Mouse (Mus musculus) embryonic facial prominence, embryonic 10.5 days (tissue): ENCODE data around the gene Cpvl. TPM values are rescaled to one million over a fixed set of nuclear protein-coding genes. Genes with fewer than 3 reads are reported as not detected.

ENCODE experiments used
- DNase-seq: peaks from one replicate; pipeline ENCODE4 v3.0.0-alpha.2; 2017; ENCODE audit warnings: low spot score
- H3K27ac ChIP-seq: fragments of 300-500 bp; sonication (generic); replicated peaks from 2 replicates; pipeline ENCODE4 v1.5.1; 2016; ENCODE audit warnings: mild to moderate bottlenecking
- H3K27me3 ChIP-seq: fragments of 300-500 bp; sonication (generic); replicated peaks from 2 replicates; pipeline ENCODE4 v1.6.1; 2016; ENCODE audit warnings: low read depth, mild to moderate bottlenecking; ENCODE audit not compliant: poor library complexity, severe bottlenecking
- H3K36me3 ChIP-seq: fragments of 300-500 bp; sonication (generic); replicated peaks from 2 replicates; pipeline ENCODE4 v1.6.1; 2016; ENCODE audit warnings: mild to moderate bottlenecking, moderate library complexity
- H3K4me1 ChIP-seq: fragments of 300-500 bp; sonication (generic); 2 replicates; pipeline ENCODE4 v1.6.1; 2016
- H3K4me3 ChIP-seq: fragments of 300-500 bp; sonication (generic); 2 replicates; pipeline ENCODE4 v1.5.1; 2016; ENCODE audit warnings: mild to moderate bottlenecking, moderate library complexity
- H3K9me3 ChIP-seq: fragments of 300-500 bp; sonication (generic); 2 replicates; pipeline ENCODE4 v1.6.1; 2016; ENCODE audit warnings: mild to moderate bottlenecking
- WGBS: fragments of 180-500 bp; shearing (Covaris S2); methylation state at CpG from one replicate; pipeline ENCODE4 v1.1.7; 2016; 5-methylcytosine and 5-hydroxymethylcytosine counted together
- polyA plus RNA-seq: library from polyadenylated mRNA; unstranded; fragments of >200 nt; fragmentation: Nextera tagmentation; extraction: Ambion mirVana; gene quantifications from 2 replicates; pipeline ENCODE4 v1.2.1, GENCODE M21; 2016

The Cpvl gene
- polyA plus RNA-seq, 1 experiment from 2014 or later = 0.22 TPM

GRCm38 (mm10) chr6:53897872-53898464 is 80.5 kb downstream of the Cpvl start:
- Histone ChIP-seq H3K9me3 (no peaks in the 10 kb centered on the region), H3K36me3 (no peaks in the 10 kb centered on the region), H3K27ac (peak overlapping the region; percentile 72), H3K27me3 (no peaks in the 10 kb centered on the region), H3K4me3 (no peak overlapping the region), H3K4me1 (peaks cover 43% of the 10 kb centered on the region)
- WGBS = 49% methylated on average over 7 of the region's 7 CpGs
- DNase-seq = peak; percentile 39

DNA sequence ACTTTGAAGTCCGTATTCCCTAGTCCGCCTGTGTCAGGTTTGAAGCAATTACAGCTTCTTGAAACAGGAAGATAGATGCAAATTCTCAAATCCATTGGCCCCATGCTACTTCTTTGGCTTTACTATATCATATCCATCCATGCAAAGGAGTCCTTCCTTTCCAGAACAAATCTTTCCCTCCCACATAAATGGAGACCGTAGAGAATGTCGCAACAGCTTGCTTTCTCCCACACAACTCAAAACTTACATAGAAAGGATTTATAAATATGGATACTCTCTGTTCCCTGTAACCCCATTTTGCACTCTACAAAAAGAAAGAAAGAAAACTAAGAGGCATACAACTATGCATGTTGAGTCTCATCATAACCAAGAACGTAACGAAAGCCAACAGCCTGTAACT is 81.3 kb downstream of the Cpvl start:
- H3K36me3 ChIP-seq = no peaks in the 10 kb centered on the region
- no peak for DNase-seq
- no peaks in the 10 kb centered on the region for H3K9me3 ChIP-seq
- no peak overlapping the region for H3K4me3 ChIP-seq
- H3K27me3 ChIP-seq = no peaks in the 10 kb centered on the region
- peaks cover 42% of the 10 kb centered on the region for H3K4me1 ChIP-seq
- H3K27ac ChIP-seq = peak overlapping the region; percentile 72; the same call in 1 of the 2 replicates
- 96% methylated on average over 6 of the region's 6 CpGs for WGBS

DNA sequence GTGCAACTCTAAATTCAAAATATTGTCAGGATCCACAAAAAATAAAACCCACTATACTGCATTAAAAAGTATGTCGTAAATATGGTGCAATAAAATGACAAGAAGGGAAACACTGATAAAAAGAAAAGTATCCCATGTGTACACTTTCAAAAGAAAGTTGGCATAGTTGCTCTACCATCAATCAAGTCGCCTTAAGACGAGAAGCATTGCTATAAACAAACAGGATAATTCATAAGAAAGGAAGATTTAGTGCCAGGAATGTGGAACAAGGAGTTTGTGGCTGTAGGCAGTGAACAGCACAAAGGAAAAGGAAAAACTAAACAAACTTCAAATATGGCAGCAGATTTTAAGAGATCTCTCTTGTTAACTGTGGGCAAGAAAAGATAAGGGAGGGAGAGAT is 84.7 kb downstream of the Cpvl start:
- Histone ChIP-seq H3K4me3 (no peak overlapping the region), H3K4me1 (peaks cover 29% of the 10 kb centered on the region), H3K27ac (no peak overlapping the region), H3K27me3 (no peaks in the 10 kb centered on the region), H3K9me3 (no peaks in the 10 kb centered on the region), H3K36me3 (no peaks in the 10 kb centered on the region)
- DNase-seq = peak; percentile 0
- 88% methylated on average over 3 of the region's 3 CpGs for WGBS

GRCm38 (mm10) chr6:53891109-53891508 is 87.4 kb downstream of the Cpvl start:
- Histone ChIP-seq H3K27me3 (no peaks in the 10 kb centered on the region), H3K4me1 (peaks cover 13% of the 10 kb centered on the region), H3K4me3 (no peak overlapping the region), H3K27ac (no peak overlapping the region), H3K36me3 (no peaks in the 10 kb centered on the region), H3K9me3 (no peaks in the 10 kb centered on the region)
- WGBS = 50% methylated on average over 3 of the region's 3 CpGs
- no peak for DNase-seq

- Histone ChIP-seq H3K4me1 (peaks cover 42% of the 10 kb centered on the region), H3K4me3 (no peak overlapping the region), H3K27me3 (no peaks in the 10 kb centered on the region), H3K27ac (no peak overlapping the region), H3K9me3 (no peaks in the 10 kb centered on the region), H3K36me3 (no peaks in the 10 kb centered on the region)
- 75% methylated on average over 4 of the region's 4 CpGs for WGBS
- no peak for DNase-seq
Measured at GRCm38 (mm10) chr6:53884931-53885330, 93.5 kb downstream of the Cpvl start.

GRCm38 (mm10) chr6:53884496-53884895 is 94.0 kb downstream of the Cpvl start:
- H3K27ac ChIP-seq = no peak overlapping the region
- no peaks in the 10 kb centered on the region for H3K9me3 ChIP-seq
- H3K4me1 ChIP-seq = peaks cover 42% of the 10 kb centered on the region
- 92% methylated on average over 8 of the region's 8 CpGs for WGBS
- DNase-seq = no peak
- H3K36me3 ChIP-seq = no peaks in the 10 kb centered on the region
- H3K4me3 ChIP-seq = no peak overlapping the region
- H3K27me3 ChIP-seq = no peaks in the 10 kb centered on the region

- H3K4me3 ChIP-seq = no peak overlapping the region
- H3K4me1 ChIP-seq = peaks cover 47% of the 10 kb centered on the region
- 59% methylated on average over 7 of the region's 7 CpGs for WGBS
- H3K27ac ChIP-seq = peak overlapping the region; percentile 71
- H3K9me3 ChIP-seq = no peaks in the 10 kb centered on the region
- H3K36me3 ChIP-seq = no peaks in the 10 kb centered on the region
- DNase-seq = no peak
- no peaks in the 10 kb centered on the region for H3K27me3 ChIP-seq
Measured at GRCm38 (mm10) chr6:53883405-53883804, 95.1 kb downstream of the Cpvl start.

GRCm38 (mm10) chr6:53881623-53882022 is 96.8 kb downstream of the Cpvl start:
- WGBS = 49% methylated on average over 10 of the region's 10 CpGs
- peaks cover 3% of the 10 kb centered on the region; the same call in 1 of the 2 replicates for H3K9me3 ChIP-seq
- no peak overlapping the region for H3K4me3 ChIP-seq
- no peaks in the 10 kb centered on the region for H3K27me3 ChIP-seq
- no peaks in the 10 kb centered on the region for H3K36me3 ChIP-seq
- H3K4me1 ChIP-seq = peaks cover 49% of the 10 kb centered on the region
- DNase-seq = no peak
- H3K27ac ChIP-seq = no peak overlapping the region; the same call in 1 of the 2 replicates

DNA sequence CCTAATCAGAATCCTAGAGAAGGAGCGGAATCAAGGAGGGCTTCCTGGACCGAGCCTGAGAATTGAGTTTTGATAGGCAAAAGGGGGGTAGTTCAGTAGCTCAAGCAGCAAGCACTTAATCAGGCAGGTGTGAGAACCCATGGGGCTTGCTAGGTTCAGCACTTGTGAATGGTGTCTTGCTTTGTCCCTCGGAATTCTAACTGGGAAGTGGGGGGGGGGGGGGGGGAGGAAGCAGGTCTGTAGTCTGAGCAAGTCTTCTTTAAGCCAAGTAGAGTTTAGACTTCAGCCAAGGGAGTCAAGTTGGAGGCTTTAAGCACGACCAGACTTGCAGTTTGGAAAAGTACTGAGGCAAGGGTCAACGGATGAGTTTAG is 97.2 kb downstream of the Cpvl start:
- peak overlapping the region; percentile 73 for H3K27ac ChIP-seq
- H3K4me1 ChIP-seq = peaks cover 49% of the 10 kb centered on the region
- WGBS = 26% methylated on average over 5 of the region's 5 CpGs
- H3K4me3 ChIP-seq = peak overlapping the region; percentile 44
- H3K36me3 ChIP-seq = no peaks in the 10 kb centered on the region
- no peak for DNase-seq
- no peaks in the 10 kb centered on the region for H3K27me3 ChIP-seq
- peaks cover 3% of the 10 kb centered on the region; the same call in 1 of the 2 replicates for H3K9me3 ChIP-seq

DNA sequence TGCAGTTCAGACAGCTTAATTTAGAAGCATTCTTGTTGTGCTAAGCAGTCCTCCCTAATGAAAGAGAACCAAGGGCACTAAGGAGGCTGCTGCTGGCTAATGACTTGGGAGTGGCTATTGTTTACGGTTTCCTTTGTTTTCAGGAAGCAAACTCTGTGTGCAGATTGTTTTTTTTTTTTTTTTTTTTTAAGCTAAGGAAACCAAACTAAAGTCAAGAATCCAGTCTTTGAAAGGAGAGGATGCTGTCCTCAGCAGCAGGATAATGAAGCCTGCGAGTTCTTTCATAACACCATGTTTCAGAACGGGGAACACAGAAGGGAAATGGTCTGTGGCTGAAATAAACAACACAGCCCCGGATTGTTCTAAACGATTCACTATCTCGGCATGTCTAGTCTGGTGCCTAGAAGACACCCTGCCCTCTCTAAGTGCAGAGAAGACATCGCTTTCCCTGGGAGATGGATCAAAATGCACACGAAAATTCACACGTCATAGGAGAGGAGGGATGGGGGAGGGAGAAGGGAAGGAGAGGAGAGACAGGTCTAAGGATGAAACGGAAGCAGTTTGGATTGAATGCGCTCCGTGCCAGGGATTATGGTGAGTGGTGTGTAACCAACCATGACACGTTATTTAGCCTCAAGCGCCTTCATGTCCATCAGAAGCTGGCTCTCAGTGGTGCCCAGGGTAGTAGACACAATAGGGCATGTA is 97.8 kb downstream of the Cpvl start:
- DNase-seq = no peak
- WGBS = 15% methylated on average over 14 of the region's 14 CpGs
- Histone ChIP-seq H3K4me3 (peak overlapping the region; percentile 44), H3K27me3 (no peaks in the 10 kb centered on the region), H3K36me3 (no peaks in the 10 kb centered on the region), H3K27ac (peak overlapping the region; percentile 73), H3K9me3 (peaks cover 3% of the 10 kb centered on the region; the same call in 1 of the 2 replicates), H3K4me1 (peaks cover 49% of the 10 kb centered on the region)

- H3K27me3 ChIP-seq = no peaks in the 10 kb centered on the region; the same call in 1 of the 2 replicates
- no peak overlapping the region for H3K4me3 ChIP-seq
- H3K4me1 ChIP-seq = peaks cover 49% of the 10 kb centered on the region
- peaks cover 3% of the 10 kb centered on the region; the same call in 1 of the 2 replicates for H3K9me3 ChIP-seq
- no peaks in the 10 kb centered on the region for H3K36me3 ChIP-seq
- H3K27ac ChIP-seq = no peak overlapping the region
- WGBS = 92% methylated on average over 8 of the region's 8 CpGs
- no peak for DNase-seq
Measured at GRCm38 (mm10) chr6:53879567-53879966, 98.9 kb downstream of the Cpvl start.

- 89% methylated on average over 9 of the region's 9 CpGs for WGBS
- Histone ChIP-seq H3K27ac (no peak overlapping the region), H3K4me3 (no peak overlapping the region)
Measured at GRCm38 (mm10) chr6:53874881-53875429, 103.5 kb downstream of the Cpvl start.

GRCm38 (mm10) chr6:53871903-53872302 is 106.6 kb downstream of the Cpvl start:
- Histone ChIP-seq H3K27me3 (peaks cover 4% of the 10 kb centered on the region; the same call in 1 of the 2 replicates), H3K9me3 (peaks cover 6% of the 10 kb centered on the region; the same call in 1 of the 2 replicates), H3K36me3 (no peaks in the 10 kb centered on the region), H3K4me1 (peaks cover 21% of the 10 kb centered on the region), H3K27ac (peak overlapping the region; percentile 30; the same call in 1 of the 2 replicates), H3K4me3 (no peak overlapping the region)
- no peak for DNase-seq
- WGBS = 93% methylated on average over 6 of the region's 6 CpGs

More at GRCm38 (mm10) chr6:53874881-53875429, 103.5 kb downstream of the Cpvl start:
- H3K36me3 ChIP-seq = no peaks in the 10 kb centered on the region
- peaks cover 4% of the 10 kb centered on the region; the same call in 1 of the 2 replicates for H3K27me3 ChIP-seq
- peaks cover 28% of the 10 kb centered on the region for H3K4me1 ChIP-seq
- no peak for DNase-seq
- peaks cover 3% of the 10 kb centered on the region; the same call in 1 of the 2 replicates for H3K9me3 ChIP-seq
